Mouse (Mus musculus) lung, postnatal 0 days (tissue): Measurements from ENCODE around the gene Dpm3. TPM values are rescaled to one million over a fixed set of nuclear protein-coding genes. Genes with fewer than 3 reads are reported as not detected.

Source experiments
- ATAC-seq: fragments of 200-750 bp; cut with Nextera tagmentation; 2 replicates; pipeline ENCODE4 v1.8.0; 2017; ENCODE audit warnings: moderate library complexity
- DNase-seq: peaks from one replicate; pipeline ENCODE4 v3.0.0-alpha.2; 2016; ENCODE audit warnings: low spot score
- H3K27ac ChIP-seq: fragments of 300-500 bp; sonication (generic); 2 replicates; pipeline ENCODE4 v1.5.1; 2014; ENCODE audit warnings: antibody characterized with exemption, mild to moderate bottlenecking, low read length, mixed read lengths
- H3K27me3 ChIP-seq: fragments of 300-500 bp; sonication (generic); replicated peaks from 2 replicates; pipeline ENCODE4 v1.6.1; 2014; ENCODE audit warnings: low read length, mixed read lengths; ENCODE audit not compliant: insufficient read depth
- H3K36me3 ChIP-seq: fragments of 300-500 bp; sonication (generic); 2 replicates; pipeline ENCODE4 v1.6.1; 2014; ENCODE audit warnings: low read length, mixed read lengths; ENCODE audit not compliant: insufficient read depth
- H3K4me1 ChIP-seq: fragments of 300-500 bp; sonication (generic); 2 replicates; pipeline ENCODE4 v1.6.1; 2014; ENCODE audit warnings: antibody characterized with exemption, low read depth, low read length, mixed read lengths; ENCODE audit not compliant: insufficient read depth
- H3K4me2 ChIP-seq: fragments of 300-500 bp; sonication (generic); replicated peaks from 2 replicates; pipeline ENCODE4 v1.6.1; 2014; ENCODE audit warnings: low read depth, mild to moderate bottlenecking, low read length, moderate library complexity, mixed read lengths
- H3K4me3 ChIP-seq: fragments of 300-500 bp; sonication (generic); 2 replicates; pipeline ENCODE4 v1.5.1; 2014; ENCODE audit warnings: low read depth, low read length
- H3K9ac ChIP-seq: fragments of 300-500 bp; sonication (generic); replicated peaks from 2 replicates; pipeline ENCODE4 v1.6.1; 2014; ENCODE audit warnings: low read depth, mild to moderate bottlenecking
- H3K9me3 ChIP-seq: fragments of 300-500 bp; sonication (generic); 2 replicates; pipeline ENCODE4 v1.6.1; 2016; ENCODE audit warnings: low read length, mixed read lengths
- CTCF ChIP-seq: IDR thresholded peaks from 2 replicates; pipeline ENCODE4 v1.5.1; 2016; ENCODE audit warnings: antibody characterized with exemption, mild to moderate bottlenecking
- EP300 ChIP-seq: IDR thresholded peaks from 2 replicates; pipeline ENCODE4 v1.6.1; 2016; ENCODE audit warnings: antibody characterized with exemption, mild to moderate bottlenecking, control low read depth
- WGBS: fragments of 180-500 bp; shearing (Covaris S2); extraction: QIAGEN DNeasy Blood & Tissue Kit; methylation state at CpG from one replicate; pipeline ENCODE4 v1.1.7; 2014; 5-methylcytosine and 5-hydroxymethylcytosine counted together
- polyA plus RNA-seq: library from polyadenylated mRNA; unstranded; fragments of >200 nt; fragmentation: Nextera tagmentation; extraction: Ambion mirVana; gene quantifications from 2 replicates; pipeline ENCODE4 v1.2.1, GENCODE M21; 2015

Gene Dpm3
- polyA plus RNA-seq, 1 experiment from 2014 or later: 136 TPM

- H3K27ac ChIP-seq: peak overlapping the region; percentile 85
- DNase-seq (peak; percentile 77), ATAC-seq (peak; percentile 20)
Observed at GRCm38 (mm10) chr3:89250435-89251040, 8.6 kb upstream of the Dpm3 start.

GRCm38 (mm10) chr3:89251365-89251895 lies 7.7 kb upstream of the Dpm3 start:
- no peak overlapping the region for H3K9ac ChIP-seq
- H3K4me3 ChIP-seq: 0 out of 2 replicates have a peak overlapping the region, but pooled peaks have one; percentile 2
- WGBS: 2% methylated on average over 17 of the region's 17 CpGs
- ATAC-seq: peak; percentile 90
- DNase-seq: peak; percentile 79
- no peaks in the 10 kb centered on the region for H3K27me3 ChIP-seq
- TF ChIP-seq EP300 (peak; percentile 92), CTCF (peak; percentile 10; the same call in 1 of the 2 replicates)
- peak overlapping the region; percentile 85 for H3K27ac ChIP-seq
- H3K36me3 ChIP-seq: no peaks in the 10 kb centered on the region
- H3K4me1 ChIP-seq: peaks cover 25% of the 10 kb centered on the region
- peak overlapping the region; percentile 46 for H3K4me2 ChIP-seq
- no peaks in the 10 kb centered on the region for H3K9me3 ChIP-seq

More at GRCm38 (mm10) chr3:89250435-89251040, 8.6 kb upstream of the Dpm3 start:
- TF ChIP-seq EP300 (peak; percentile 19; the same call in 1 of the 2 replicates), CTCF (peak; percentile 87)
- H3K4me3 ChIP-seq: no peak overlapping the region
- H3K9ac ChIP-seq: no peak overlapping the region
- peaks cover 28% of the 10 kb centered on the region for H3K4me1 ChIP-seq
- no peaks in the 10 kb centered on the region for H3K9me3 ChIP-seq
- no peaks in the 10 kb centered on the region for H3K36me3 ChIP-seq
- WGBS: 12% methylated on average over 7 of the region's 7 CpGs
- no peak overlapping the region for H3K4me2 ChIP-seq
- H3K27me3 ChIP-seq: no peaks in the 10 kb centered on the region

GRCm38 (mm10) chr3:89254994-89255393 lies 4.2 kb upstream of the Dpm3 start:
- WGBS: 81% methylated on average over 5 of the region's 5 CpGs
- Histone ChIP-seq H3K27ac (no peak overlapping the region), H3K9ac (no peak overlapping the region), H3K27me3 (no peaks in the 10 kb centered on the region), H3K4me1 (peaks cover 17% of the 10 kb centered on the region), H3K4me2 (no peak overlapping the region), H3K9me3 (no peaks in the 10 kb centered on the region), H3K4me3 (no peak overlapping the region), H3K36me3 (no peaks in the 10 kb centered on the region)
- TF ChIP-seq EP300 (no peak), CTCF (no peak)
- DNase-seq: no peak
- ATAC-seq: no peak

GRCm38 (mm10) chr3:89256177-89256576 lies 3.0 kb upstream of the Dpm3 start:
- H3K27me3 ChIP-seq: no peaks in the 10 kb centered on the region
- H3K4me1 ChIP-seq: peaks cover 9% of the 10 kb centered on the region
- no peak overlapping the region for H3K27ac ChIP-seq
- no peaks in the 10 kb centered on the region for H3K9me3 ChIP-seq
- peak; percentile 48; the same call in 1 of the 2 replicates for TF ChIP-seq EP300
- no peak for TF ChIP-seq CTCF
- no peak overlapping the region for H3K4me3 ChIP-seq
- ATAC-seq: peak; percentile 37
- H3K36me3 ChIP-seq: no peaks in the 10 kb centered on the region
- H3K9ac ChIP-seq: no peak overlapping the region
- WGBS: 56% methylated on average over 5 of the region's 5 CpGs
- H3K4me2 ChIP-seq: no peak overlapping the region
- no peak for DNase-seq

- Histone ChIP-seq H3K36me3 (no peaks in the 10 kb centered on the region), H3K9me3 (no peaks in the 10 kb centered on the region), H3K27me3 (no peaks in the 10 kb centered on the region), H3K4me3 (no peak overlapping the region), H3K27ac (no peak overlapping the region), H3K4me2 (no peak overlapping the region), H3K4me1 (no peaks in the 10 kb centered on the region), H3K9ac (no peak overlapping the region)
- TF ChIP-seq CTCF (no peak), EP300 (no peak)
- ATAC-seq: no peak
- WGBS: 62% methylated on average over 3 of the region's 3 CpGs
- no peak for DNase-seq
Observed at GRCm38 (mm10) chr3:89260211-89260610, 1.1 kb downstream of the Dpm3 start.

GRCm38 (mm10) chr3:89262417-89262816 lies 3.3 kb downstream of the Dpm3 start:
- H3K9me3 ChIP-seq: no peaks in the 10 kb centered on the region
- ATAC-seq: peak; percentile 66
- peak; percentile 61 for DNase-seq
- no peaks in the 10 kb centered on the region for H3K36me3 ChIP-seq
- no peak for TF ChIP-seq CTCF
- peak; percentile 64; the same call in 1 of the 2 replicates for TF ChIP-seq EP300
- H3K9ac ChIP-seq: no peak overlapping the region
- no peak overlapping the region for H3K4me2 ChIP-seq
- no peak overlapping the region for H3K4me3 ChIP-seq
- 53% methylated on average over 10 of the region's 10 CpGs for WGBS
- H3K27me3 ChIP-seq: no peaks in the 10 kb centered on the region
- peak overlapping the region; percentile 43; the same call in 1 of the 2 replicates for H3K27ac ChIP-seq
- H3K4me1 ChIP-seq: peaks cover 5% of the 10 kb centered on the region; the same call in 1 of the 2 replicates
